Mouse (Mus musculus): ENCODE measurements at regions not wholly inside any gene's neighbourhood (a gene's known extent, or its start where the extent isn't known, plus 50 kb on each side); places are given as distances from the start of the nearest gene placed in this dataset.
"Not testable (repeated sequence)": the region's sequence is repeated elsewhere in the genome, so short reads cannot be mapped to it uniquely, and the experiment has no call there.

DNA sequence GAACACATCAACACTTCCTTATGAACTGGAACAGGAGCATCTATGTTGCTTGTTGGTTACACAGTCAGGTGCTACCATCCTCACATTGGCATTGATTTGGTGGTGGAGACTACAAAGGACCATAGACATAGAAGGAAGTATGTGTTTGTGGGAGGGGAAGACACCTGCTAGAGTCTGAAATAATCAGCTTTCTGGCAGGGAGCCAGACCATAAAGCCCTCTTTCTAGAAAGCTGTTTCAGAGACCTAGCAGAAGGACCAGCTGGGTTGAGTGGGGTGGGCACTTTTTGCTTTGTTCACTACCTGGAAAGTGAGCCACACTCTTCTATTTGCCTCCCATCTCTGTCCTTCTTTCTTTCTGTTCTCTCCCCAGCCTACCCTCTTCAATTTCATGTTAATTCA is 502.5 kb upstream of the Clint1 start:
- no peak for ATAC-seq (replicated peaks; ENCODE audit: low FRiP score, poor library complexity, severe bottlenecking)

DNA sequence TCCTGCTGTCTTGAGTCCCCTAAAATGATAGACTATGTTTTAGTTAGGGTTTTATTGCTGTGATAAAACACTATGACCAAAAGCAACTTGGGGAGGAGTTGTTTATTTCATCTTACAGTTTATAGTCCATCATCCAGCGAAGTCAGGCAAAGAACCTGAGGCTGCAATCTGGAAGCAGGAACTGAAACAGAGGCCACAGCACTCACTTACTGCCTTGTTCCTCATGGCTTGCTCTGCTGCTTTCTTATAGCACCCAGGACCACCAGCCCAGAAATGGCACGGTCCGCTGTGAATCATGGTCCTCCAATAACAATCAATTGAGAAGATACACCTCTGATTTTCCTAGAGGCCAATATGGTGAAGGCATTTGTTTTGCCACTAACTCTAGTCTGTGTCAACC is 486.5 kb upstream of the Clint1 start:
- no peak for ATAC-seq (replicated peaks; ENCODE audit: low FRiP score, poor library complexity, severe bottlenecking)

DNA sequence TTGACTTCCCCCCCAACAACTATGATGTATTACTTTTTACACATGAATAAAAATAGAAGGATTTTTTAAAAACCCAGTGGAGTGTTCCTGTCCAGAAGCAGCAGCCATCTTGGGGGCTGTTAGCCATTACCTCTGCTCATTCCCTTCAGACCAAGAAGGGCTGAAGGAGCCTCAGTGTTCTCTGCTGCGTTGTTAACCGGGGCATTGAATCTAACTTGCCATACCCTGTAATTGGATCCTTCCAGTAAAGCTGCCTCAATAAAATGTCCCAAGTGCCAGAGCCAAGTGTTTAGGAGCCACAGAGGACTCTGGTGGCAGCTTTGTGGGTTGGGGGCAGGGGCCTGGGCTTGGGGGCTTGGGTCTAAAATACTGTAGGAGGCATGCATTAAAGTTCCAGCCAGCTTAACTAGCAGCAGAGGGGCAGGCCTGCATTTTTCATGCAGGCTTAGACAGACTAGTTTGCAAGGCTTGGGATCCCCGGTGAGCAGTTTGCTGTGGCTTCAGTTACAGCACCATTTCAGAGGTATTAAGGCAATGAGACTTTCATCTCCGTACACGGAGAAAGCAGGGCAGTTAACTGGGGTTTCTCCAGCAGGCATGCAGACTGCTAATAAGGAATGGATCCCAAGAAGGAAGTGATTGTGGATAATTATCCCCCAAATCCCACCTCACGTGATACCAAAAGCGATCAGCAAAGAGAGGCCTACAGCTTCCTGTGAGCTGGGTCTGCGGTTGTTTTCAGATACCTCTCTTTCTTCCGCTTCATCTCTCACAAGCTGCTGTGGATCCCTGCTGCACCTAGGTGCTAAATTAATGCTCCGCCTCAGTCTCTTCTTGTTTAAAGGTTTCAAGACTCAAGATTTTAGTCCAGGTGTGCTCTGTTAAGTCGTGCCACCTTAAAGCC is 462.4 kb upstream of the Clint1 start:
- no peak for ATAC-seq (replicated peaks; ENCODE audit: low FRiP score, poor library complexity, severe bottlenecking)

- ATAC-seq (replicated peaks; ENCODE audit: low FRiP score, poor library complexity, severe bottlenecking), result no peak
These were observed 455.8 kb upstream of the Clint1 start for GRCm38 (mm10) chr11:45396009-45396408.

DNA sequence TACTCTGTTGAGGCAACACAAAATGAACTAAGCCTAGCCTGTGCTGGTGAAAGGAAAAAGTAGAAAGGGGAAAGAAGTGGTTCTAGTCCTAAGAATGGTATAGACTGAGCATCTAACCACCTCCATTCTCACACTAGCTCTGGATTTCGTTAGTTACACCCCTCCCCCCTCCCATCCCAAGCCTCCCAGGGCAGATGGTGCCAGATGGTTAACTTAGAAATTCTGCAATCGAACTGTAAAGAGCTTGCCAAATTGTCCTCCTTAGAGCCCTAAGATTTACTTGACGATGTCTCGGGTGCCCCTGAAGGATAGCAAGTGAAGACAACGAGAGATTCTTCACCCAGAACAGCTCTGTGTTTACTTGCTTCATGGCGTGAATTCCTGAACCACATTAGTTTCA is 453.7 kb upstream of the Clint1 start:
- no peak for ATAC-seq (replicated peaks; ENCODE audit: low FRiP score, poor library complexity, severe bottlenecking)

- no peak for ATAC-seq (replicated peaks; ENCODE audit: low FRiP score, poor library complexity, severe bottlenecking)
These were observed 447.3 kb upstream of the Clint1 start for GRCm38 (mm10) chr11:45404377-45405029.

GRCm38 (mm10) chr11:45424066-45424465 is 427.8 kb upstream of the Clint1 start:
- ATAC-seq (replicated peaks; ENCODE audit: low FRiP score, poor library complexity, severe bottlenecking), result not testable (repeated sequence)

DNA sequence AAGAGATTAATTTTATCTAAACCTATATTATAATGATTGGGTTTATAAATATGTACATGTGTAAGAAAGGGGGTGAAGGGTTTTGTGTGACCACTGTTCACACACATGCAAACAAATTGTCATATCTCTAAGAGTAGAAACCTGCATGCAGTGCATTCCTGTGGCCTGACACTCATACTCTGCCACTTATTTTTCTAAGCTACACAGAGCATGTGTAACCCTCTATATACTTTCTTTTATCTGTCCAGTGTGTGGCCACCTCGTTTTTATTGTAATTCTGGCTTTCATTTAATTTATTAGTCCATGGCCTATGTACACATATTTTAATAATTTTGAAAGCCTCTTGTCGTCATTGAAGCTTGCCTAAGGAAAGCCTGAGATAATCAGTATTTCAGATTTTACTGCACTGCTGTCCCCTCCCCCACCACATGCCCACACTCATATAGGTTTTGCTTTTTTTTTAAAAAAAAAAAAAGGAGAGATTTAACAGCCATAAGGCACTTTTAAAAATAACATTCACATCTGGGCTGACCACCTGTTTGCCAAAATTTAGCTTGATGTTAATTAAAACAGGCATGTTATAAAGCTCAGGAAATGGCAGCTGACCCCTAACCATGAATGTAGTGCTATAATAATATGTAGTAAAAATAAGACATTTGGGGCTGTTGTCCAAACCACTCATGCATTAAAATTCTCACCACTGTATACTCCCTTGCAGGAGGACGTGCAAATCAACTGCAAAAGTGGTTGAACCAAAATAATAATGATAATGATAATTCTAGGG is 410.7 kb upstream of the Clint1 start:
- no peak for ATAC-seq (replicated peaks; ENCODE audit: low FRiP score, poor library complexity, severe bottlenecking)

- ATAC-seq (replicated peaks; ENCODE audit: low FRiP score, poor library complexity, severe bottlenecking), result no peak
These were observed 405.3 kb upstream of the Clint1 start for GRCm38 (mm10) chr11:45446512-45446911.

DNA sequence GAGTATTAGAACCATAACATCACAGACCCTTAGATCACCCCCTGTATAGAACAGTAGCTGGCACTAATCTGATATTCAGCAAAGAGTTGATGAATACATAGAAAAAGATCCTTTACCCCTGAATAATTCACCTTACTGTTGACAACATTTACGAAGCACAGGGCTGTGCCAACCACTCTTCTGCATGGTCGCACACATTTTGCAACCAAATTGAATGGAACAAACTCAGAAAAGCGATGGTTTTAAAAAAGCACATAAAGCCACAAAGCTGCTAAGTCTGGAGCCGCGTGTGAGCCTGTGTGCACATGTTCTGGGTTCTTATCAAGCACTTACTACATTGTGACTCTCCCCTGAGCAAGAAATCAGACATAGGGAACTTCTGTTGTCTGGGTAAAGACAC is 397.6 kb upstream of the Clint1 start:
- ATAC-seq (replicated peaks; ENCODE audit: low FRiP score, poor library complexity, severe bottlenecking), result no peak

DNA sequence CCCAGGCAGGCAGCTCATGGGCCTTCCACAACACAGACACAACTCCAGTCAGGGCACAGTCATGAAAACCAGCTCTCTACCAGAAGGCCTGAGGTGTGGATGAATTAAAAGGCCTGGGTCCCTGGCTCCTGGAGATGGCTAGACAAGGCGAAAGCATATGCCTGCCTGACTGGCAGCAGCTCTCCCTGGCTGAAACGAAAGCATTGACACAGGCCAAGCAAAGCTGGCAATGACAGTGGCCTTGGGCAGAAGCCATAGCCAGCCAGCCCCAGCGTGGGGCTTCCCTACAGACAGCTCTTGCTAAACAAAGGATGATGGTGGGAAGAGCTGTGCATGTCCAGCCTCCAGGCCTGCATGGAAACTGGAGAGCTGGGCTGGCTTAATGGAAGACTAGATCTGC is 396.9 kb upstream of the Clint1 start:
- ATAC-seq (replicated peaks; ENCODE audit: low FRiP score, poor library complexity, severe bottlenecking), result no peak

GRCm38 (mm10) chr11:45456724-45457123 is 395.1 kb upstream of the Clint1 start:
- no peak for ATAC-seq (replicated peaks; ENCODE audit: low FRiP score, poor library complexity, severe bottlenecking)

GRCm38 (mm10) chr11:45457597-45457996 is 394.3 kb upstream of the Clint1 start:
- ATAC-seq (replicated peaks; ENCODE audit: low FRiP score, poor library complexity, severe bottlenecking), result no peak

- no peak for ATAC-seq (replicated peaks; ENCODE audit: low FRiP score, poor library complexity, severe bottlenecking)
These were observed 391.7 kb upstream of the Clint1 start for GRCm38 (mm10) chr11:45460000-45460792.

- ATAC-seq (replicated peaks; ENCODE audit: low FRiP score, poor library complexity, severe bottlenecking), result no peak
These were observed 387.4 kb upstream of the Clint1 start for GRCm38 (mm10) chr11:45464501-45464900.

DNA sequence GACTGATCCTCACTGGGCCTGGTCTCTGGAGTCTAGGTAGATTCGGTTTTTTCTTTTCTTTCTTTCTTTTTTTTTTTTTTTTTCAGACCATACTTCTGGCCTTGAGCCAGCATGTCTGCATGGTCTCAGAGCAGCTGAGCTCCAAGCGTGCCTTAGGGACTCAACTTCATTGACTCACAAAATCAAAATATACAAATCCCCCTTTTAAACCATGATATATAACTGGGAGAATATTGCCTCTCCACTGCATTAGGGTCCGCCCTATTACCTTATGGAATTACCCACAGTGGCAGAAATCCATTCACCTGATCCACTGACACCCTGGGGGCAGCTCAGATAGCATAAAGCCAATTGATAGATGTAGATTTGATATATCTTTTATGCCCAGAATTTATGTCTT is 385.5 kb upstream of the Clint1 start:
- no peak for ATAC-seq (replicated peaks; ENCODE audit: low FRiP score, poor library complexity, severe bottlenecking)

GRCm38 (mm10) chr11:45472171-45472570 is 379.7 kb upstream of the Clint1 start:
- no peak for ATAC-seq (replicated peaks; ENCODE audit: low FRiP score, poor library complexity, severe bottlenecking)

DNA sequence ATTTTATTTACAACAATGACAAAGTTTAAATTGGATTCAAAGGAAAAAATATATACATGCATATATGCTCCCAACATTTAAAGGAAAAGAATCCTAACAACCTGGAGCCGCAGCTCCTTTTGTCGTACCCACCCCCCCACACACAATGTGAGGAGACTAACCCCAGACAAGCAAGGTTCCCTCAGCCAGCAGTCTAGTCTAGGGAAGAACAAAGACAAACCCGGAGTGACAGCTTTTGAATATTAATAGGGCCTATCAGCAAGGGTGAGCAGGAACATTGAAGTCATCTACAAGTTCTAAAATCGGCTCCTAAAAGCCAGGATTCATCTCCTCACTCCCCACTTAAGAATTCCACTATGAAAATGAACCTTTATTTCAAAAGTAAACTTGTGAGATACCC is 374.9 kb upstream of the Clint1 start:
- no peak for ATAC-seq (replicated peaks; ENCODE audit: low FRiP score, poor library complexity, severe bottlenecking)

GRCm38 (mm10) chr11:45485950-45486349 is 365.9 kb upstream of the Clint1 start:
- ATAC-seq (replicated peaks; ENCODE audit: low FRiP score, poor library complexity, severe bottlenecking), result no peak
